Mouse (Mus musculus): ENCODE data around the gene Ogfod1. TPM values are rescaled to one million over a fixed set of nuclear protein-coding genes. Genes with fewer than 3 reads are reported as not detected.

The Ogfod1 gene
- polyA plus RNA-seq (2014; fragmentation: Nextera tagmentation; extraction: Ambion mirVana): 12.4 and 14.2 TPM in 2 replicates

- DNase-seq (ENCODE audit: low spot score): peak; percentile 98
- peak; percentile 99 for ATAC-seq (ENCODE audit: low FRiP score)
- peak within 1 kb of the TSS; percentile 76 for H3K9ac ChIP-seq (ENCODE audit: low read depth, low read length)
- WGBS: under 1% methylated on average over 36 of the region's 41 CpGs
- H3K4me3 ChIP-seq (ENCODE audit: low read depth, low read length): peak within 1 kb of the TSS; percentile 81
- H3K4me1 ChIP-seq (replicated peaks; ENCODE audit: control insufficient read depth, insufficient read depth, low read length): peaks cover 6% of the 10 kb centered on the region
- no peaks in the 10 kb centered on the region for H3K36me3 ChIP-seq (ENCODE audit: control insufficient read depth, insufficient read depth, low read length)
- H3K9me3 ChIP-seq (ENCODE audit: control insufficient read depth, low read length): no peaks in the 10 kb centered on the region
- peak within 1 kb of the TSS; percentile 81 for H3K4me2 ChIP-seq (replicated peaks; ENCODE audit: low read depth, low read length)
- peak within 1 kb of the TSS; percentile 36; the same call in 1 of the 2 replicates for H3K27ac ChIP-seq (ENCODE audit: low read depth, low read length)
- no peaks in the 10 kb centered on the region for H3K27me3 ChIP-seq (ENCODE audit: control insufficient read depth, insufficient read depth, low read length)
Measured at GRCm38 (mm10) chr8:94036944-94037524, at the start of gene Ogfod1, which contains the start of gene Nudt21. Gene Ogfod1, plus strand, starts transcription at chr8:94037198. Gene Nudt21, minus strand, starts transcription at chr8:94037031.

DNA sequence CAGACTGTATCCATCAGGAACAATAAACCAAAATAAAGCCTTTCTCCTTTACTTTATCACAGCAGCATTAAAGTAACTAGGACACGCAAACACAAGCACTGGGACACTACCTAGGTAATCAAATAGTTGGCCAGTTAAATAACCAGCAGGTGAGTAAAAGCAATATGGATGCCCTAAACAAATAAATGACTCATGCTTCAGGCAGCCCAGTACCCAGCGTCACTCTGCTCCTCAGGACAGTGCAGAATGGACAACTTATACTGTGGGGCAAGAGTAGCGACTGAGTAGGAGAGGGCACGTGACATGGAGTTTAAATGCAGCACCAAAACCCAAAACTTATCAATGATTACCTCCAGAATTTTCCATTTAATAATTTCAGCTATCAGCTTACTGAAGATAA is 47.3 kb upstream of the Ogfod1 start:
- no peak overlapping the region for H3K4me3 ChIP-seq (ENCODE audit: low read depth, low read length)
- H3K4me2 ChIP-seq (replicated peaks; ENCODE audit: low read depth, low read length): no peak overlapping the region
- H3K27ac ChIP-seq (ENCODE audit: low read depth, low read length): no peak overlapping the region
- 98% methylated on average over 4 of the region's 4 CpGs for WGBS
- H3K9me3 ChIP-seq (ENCODE audit: control insufficient read depth, low read length): no peaks in the 10 kb centered on the region
- peaks cover 7% of the 10 kb centered on the region; the same call in 1 of the 2 replicates for H3K36me3 ChIP-seq (ENCODE audit: control insufficient read depth, insufficient read depth, low read length)
- no peak overlapping the region for H3K9ac ChIP-seq (ENCODE audit: low read depth, low read length)
- H3K4me1 ChIP-seq (replicated peaks; ENCODE audit: control insufficient read depth, insufficient read depth, low read length): no peaks in the 10 kb centered on the region
- no peaks in the 10 kb centered on the region for H3K27me3 ChIP-seq (ENCODE audit: control insufficient read depth, insufficient read depth, low read length)
- DNase-seq (ENCODE audit: low spot score) (no peak), ATAC-seq (ENCODE audit: low FRiP score) (no peak)

DNA sequence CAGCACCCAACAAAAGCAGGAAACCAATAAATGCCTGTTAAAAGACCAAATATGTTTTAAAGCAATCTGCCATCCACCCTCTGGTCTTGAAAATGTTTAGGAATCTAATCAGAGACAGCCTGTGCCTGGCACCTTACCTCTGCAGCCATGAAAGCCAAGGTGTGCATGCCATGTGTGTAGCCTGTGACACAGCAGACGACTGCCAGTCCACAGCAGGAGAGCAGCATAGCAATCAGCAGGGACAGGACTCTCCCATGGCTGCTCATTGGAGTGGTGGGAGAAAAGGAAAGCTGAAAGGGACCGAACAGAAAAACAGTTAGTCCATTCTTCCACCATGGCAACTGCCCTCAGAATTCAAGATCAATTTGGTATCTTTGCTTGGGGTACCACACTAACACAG is 38.0 kb upstream of the Ogfod1 start:
- H3K4me1 ChIP-seq (replicated peaks; ENCODE audit: control insufficient read depth, insufficient read depth, low read length): no peaks in the 10 kb centered on the region
- no peak for DNase-seq (ENCODE audit: low spot score)
- no peak overlapping the region for H3K9ac ChIP-seq (ENCODE audit: low read depth, low read length)
- H3K36me3 ChIP-seq (ENCODE audit: control insufficient read depth, insufficient read depth, low read length): peaks cover 5% of the 10 kb centered on the region; the same call in 1 of the 2 replicates
- no peaks in the 10 kb centered on the region for H3K9me3 ChIP-seq (ENCODE audit: control insufficient read depth, low read length)
- no peak overlapping the region for H3K27ac ChIP-seq (ENCODE audit: low read depth, low read length)
- H3K4me3 ChIP-seq (ENCODE audit: low read depth, low read length): no peak overlapping the region
- H3K27me3 ChIP-seq (ENCODE audit: control insufficient read depth, insufficient read depth, low read length): no peaks in the 10 kb centered on the region
- no peak overlapping the region for H3K4me2 ChIP-seq (replicated peaks; ENCODE audit: low read depth, low read length)
- ATAC-seq (ENCODE audit: low FRiP score): no peak
- 89% methylated on average over 2 of the region's 2 CpGs for WGBS

GRCm38 (mm10) chr8:94004139-94004538 is 32.9 kb upstream of the Ogfod1 start:
- WGBS: 91% methylated on average over 9 of the region's 9 CpGs
- Histone ChIP-seq H3K27ac (ENCODE audit: low read depth, low read length) (no peak overlapping the region), H3K9me3 (ENCODE audit: control insufficient read depth, low read length) (no peaks in the 10 kb centered on the region), H3K4me3 (ENCODE audit: low read depth, low read length) (no peak overlapping the region), H3K27me3 (ENCODE audit: control insufficient read depth, insufficient read depth, low read length) (no peaks in the 10 kb centered on the region), H3K4me2 (replicated peaks; ENCODE audit: low read depth, low read length) (no peak overlapping the region), H3K4me1 (replicated peaks; ENCODE audit: control insufficient read depth, insufficient read depth, low read length) (no peaks in the 10 kb centered on the region), H3K9ac (ENCODE audit: low read depth, low read length) (no peak overlapping the region), H3K36me3 (ENCODE audit: control insufficient read depth, insufficient read depth, low read length) (0 out of 2 replicates have a peak, but pooled peaks cover 3% of the 10 kb centered on the region)
- no peak for ATAC-seq (ENCODE audit: low FRiP score)
- no peak for DNase-seq (ENCODE audit: low spot score)

- Histone ChIP-seq H3K4me3 (ENCODE audit: low read depth, low read length) (no peak overlapping the region), H3K9ac (ENCODE audit: low read depth, low read length) (no peak overlapping the region), H3K4me2 (replicated peaks; ENCODE audit: low read depth, low read length) (no peak overlapping the region), H3K9me3 (ENCODE audit: control insufficient read depth, low read length) (no peaks in the 10 kb centered on the region), H3K27me3 (ENCODE audit: control insufficient read depth, insufficient read depth, low read length) (no peaks in the 10 kb centered on the region), H3K27ac (ENCODE audit: low read depth, low read length) (no peak overlapping the region), H3K36me3 (ENCODE audit: control insufficient read depth, insufficient read depth, low read length) (no peaks in the 10 kb centered on the region), H3K4me1 (replicated peaks; ENCODE audit: control insufficient read depth, insufficient read depth, low read length) (0 out of 2 replicates have a peak, but pooled peaks cover 3% of the 10 kb centered on the region)
- ATAC-seq (ENCODE audit: low FRiP score) (no peak), DNase-seq (ENCODE audit: low spot score) (no peak)
- WGBS: 66% methylated on average over 15 of the region's 15 CpGs
Measured at GRCm38 (mm10) chr8:94009243-94009845, 27.7 kb upstream of the Ogfod1 start.

- no peaks in the 10 kb centered on the region for H3K9me3 ChIP-seq (ENCODE audit: control insufficient read depth, low read length)
- H3K4me3 ChIP-seq (ENCODE audit: low read depth, low read length): no peak overlapping the region
- WGBS: 49% methylated on average over 2 of the region's 2 CpGs
- H3K27ac ChIP-seq (ENCODE audit: low read depth, low read length): no peak overlapping the region
- H3K4me2 ChIP-seq (replicated peaks; ENCODE audit: low read depth, low read length): no peak overlapping the region
- no peak overlapping the region for H3K9ac ChIP-seq (ENCODE audit: low read depth, low read length)
- ATAC-seq (ENCODE audit: low FRiP score) (no peak), DNase-seq (ENCODE audit: low spot score) (no peak)
- no peaks in the 10 kb centered on the region for H3K36me3 ChIP-seq (ENCODE audit: control insufficient read depth, insufficient read depth, low read length)
- H3K4me1 ChIP-seq (replicated peaks; ENCODE audit: control insufficient read depth, insufficient read depth, low read length): 0 out of 2 replicates have a peak, but pooled peaks cover 3% of the 10 kb centered on the region
- H3K27me3 ChIP-seq (ENCODE audit: control insufficient read depth, insufficient read depth, low read length): no peaks in the 10 kb centered on the region
Measured at GRCm38 (mm10) chr8:94010101-94010705, 26.8 kb upstream of the Ogfod1 start.

- Histone ChIP-seq H3K27me3 (ENCODE audit: control insufficient read depth, insufficient read depth, low read length) (no peaks in the 10 kb centered on the region), H3K9ac (ENCODE audit: low read depth, low read length) (peak overlapping the region; percentile 98), H3K9me3 (ENCODE audit: control insufficient read depth, low read length) (no peaks in the 10 kb centered on the region), H3K36me3 (ENCODE audit: control insufficient read depth, insufficient read depth, low read length) (no peaks in the 10 kb centered on the region), H3K4me2 (replicated peaks; ENCODE audit: low read depth, low read length) (peak overlapping the region; percentile 89), H3K4me3 (ENCODE audit: low read depth, low read length) (peak overlapping the region; percentile 87), H3K4me1 (replicated peaks; ENCODE audit: control insufficient read depth, insufficient read depth, low read length) (0 out of 2 replicates have a peak, but pooled peaks cover 3% of the 10 kb centered on the region), H3K27ac (ENCODE audit: low read depth, low read length) (peak overlapping the region; percentile 94)
- WGBS: 5% methylated on average over 48 of the region's 48 CpGs
- no peak for DNase-seq (ENCODE audit: low spot score)
- no peak for ATAC-seq (ENCODE audit: low FRiP score)
Measured at GRCm38 (mm10) chr8:94011076-94012012, 25.7 kb upstream of the Ogfod1 start.
